Mouse (Mus musculus) liver, adult 2 months (tissue): ENCODE measurements around the gene S1pr2. TPM values are rescaled to one million over a fixed set of nuclear protein-coding genes. Genes with fewer than 3 reads are reported as not detected.
A peak's percentile ranks its signal among the peaks of the same experiment; 100 is the strongest.
"Not testable (repeated sequence)": the region's sequence is repeated elsewhere in the genome, so short reads cannot be mapped to it uniquely, and the experiment has no call there.

Experiments
- DNase-seq: peaks from one replicate; pipeline ENCODE4 v3.0.0-alpha.2; 2011; ENCODE audit warnings: low read depth, low spot score; ENCODE audit errors: extremely low read depth
- H3K27ac ChIP-seq: fragments of 200-500 bp; replicated peaks from 2 replicates; pipeline ENCODE4 v1.5.1; 2012; ENCODE audit warnings: low read depth, mild to moderate bottlenecking, control low read depth, inconsistent platforms, low read length; ENCODE audit not compliant: insufficient read depth
- H3K27me3 ChIP-seq: fragments of 200-500 bp; 2 replicates; pipeline ENCODE4 v1.6.1; 2012; ENCODE audit warnings: mild to moderate bottlenecking, moderate library complexity, low read length, inconsistent platforms; ENCODE audit not compliant: control insufficient read depth, insufficient read depth
- H3K36me3 ChIP-seq: fragments of 200-500 bp; 2 replicates; pipeline ENCODE4 v1.6.1; 2012; ENCODE audit warnings: low read length, inconsistent platforms; ENCODE audit not compliant: control insufficient read depth, insufficient read depth
- H3K4me1 ChIP-seq: fragments of 200-500 bp; 2 replicates; pipeline ENCODE4 v1.6.1; 2011; ENCODE audit warnings: low read length; ENCODE audit not compliant: control insufficient read depth, insufficient read depth
- H3K4me3 ChIP-seq: fragments of 200-500 bp; 2 replicates; pipeline ENCODE4 v1.5.1; 2011; ENCODE audit warnings: low read depth, mild to moderate bottlenecking, control low read depth, low read length, moderate library complexity; ENCODE audit not compliant: insufficient read depth
- H3K79me2 ChIP-seq: fragments of 200-500 bp; 2 replicates; pipeline ENCODE4 v1.6.1; 2012; ENCODE audit warnings: inconsistent platforms, mild to moderate bottlenecking, low read length, moderate library complexity; ENCODE audit not compliant: control insufficient read depth, insufficient read depth
- H3K9ac ChIP-seq: fragments of 200-500 bp; 2 replicates; pipeline ENCODE4 v1.6.1; 2012; ENCODE audit warnings: low read depth, mild to moderate bottlenecking, control low read depth, inconsistent platforms, low read length
- CTCF ChIP-seq: fragments of 200-500 bp; IDR thresholded peaks from 2 replicates; pipeline ENCODE4 v1.5.1; 2011; ENCODE audit warnings: low read depth, low read length, control low read depth
- POLR2A ChIP-seq: fragments of 200-500 bp; IDR thresholded peaks from 2 replicates; pipeline ENCODE4 v1.6.1; 2011; ENCODE audit warnings: low read length, control low read depth; ENCODE audit not compliant: insufficient read depth; ENCODE audit errors: extremely low read depth
- WGBS: fragments of 180-500 bp; shearing (Covaris S2); methylation state at CpG from one replicate; pipeline ENCODE4 v1.1.7; 2018; 5-methylcytosine and 5-hydroxymethylcytosine counted together
- polyA plus RNA-seq: library from polyadenylated mRNA; depleted of rRNA; stranded (reverse); fragments of >200 nt; gene quantifications from 2 replicates; pipeline ENCODE4 v1.2.3, GENCODE M21; 2012
- total RNA-seq: library from RNA; depleted of rRNA; stranded (reverse); fragments of >200 nt; gene quantifications from 2 replicates; pipeline ENCODE4 v1.2.3, GENCODE M21; 2014

Gene S1pr2
- total and polyA plus RNA-seq, 2 experiments, result 1.2 to 3.9 TPM

DNA sequence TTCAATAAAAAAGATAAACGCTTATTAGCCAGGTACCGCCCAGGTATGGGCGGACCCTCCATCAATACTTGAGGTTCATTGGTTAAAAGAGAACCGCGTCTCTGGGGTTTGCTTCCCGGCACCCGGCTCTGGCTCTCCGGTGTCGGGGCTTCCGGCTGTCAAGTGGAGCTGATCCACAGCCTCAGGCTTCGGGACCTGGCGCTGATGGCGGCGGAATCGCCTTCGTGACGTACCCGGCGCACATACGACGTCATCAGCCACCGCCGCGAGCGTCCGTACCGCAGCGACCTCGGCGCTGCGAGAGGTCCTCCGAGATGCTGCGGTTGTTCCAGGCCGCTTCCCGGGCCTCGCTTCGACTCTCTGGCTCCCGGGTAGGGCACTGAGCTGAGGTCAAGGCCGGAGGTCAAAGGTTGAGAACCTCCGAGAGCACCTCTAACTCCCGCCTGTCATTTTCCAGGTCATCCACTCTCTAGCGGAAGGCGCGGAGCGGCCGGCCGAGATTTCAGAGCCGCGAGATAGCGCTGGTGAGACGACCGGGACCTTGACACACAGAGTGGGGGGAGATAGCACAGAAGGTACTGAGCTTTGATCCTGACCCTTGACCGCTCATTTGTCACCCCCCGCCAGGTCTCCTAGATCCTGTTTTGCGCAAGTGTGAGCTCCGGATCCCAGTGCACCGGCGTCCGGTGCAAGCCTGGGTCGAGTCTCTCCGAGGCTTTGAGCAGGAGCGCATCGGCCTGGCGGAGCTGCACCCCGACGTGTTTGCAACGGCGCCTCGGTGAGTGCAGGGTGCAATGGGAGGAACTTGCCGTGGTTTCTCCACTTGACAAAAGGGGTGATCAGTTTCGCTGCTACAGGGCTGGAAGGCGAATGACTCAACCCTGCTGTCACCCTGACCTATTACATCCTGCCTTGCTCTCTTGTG is 26.3 kb upstream of the S1pr2 start, which contains the start of gene Mrpl4:
Gene Mrpl4 (plus strand): TSS at position 112 of the 925 bp plus-strand sequence.
- DNase-seq, result peak; percentile 90
- Histone ChIP-seq H3K27ac (peak within 1 kb of the TSS; percentile 69), H3K9ac (peak within 1 kb of the TSS; percentile 61), H3K4me3 (peak within 1 kb of the TSS; percentile 69), H3K36me3 (peaks cover 16% of the 10 kb centered on the region; the same call in 1 of the 2 replicates), H3K79me2 (no peaks in the 10 kb centered on the region), H3K4me1 (no peaks in the 10 kb centered on the region; the same call in 1 of the 2 replicates), H3K27me3 (no peaks in the 10 kb centered on the region)
- WGBS, result under 1% methylated on average over 72 of the region's 72 CpGs
- 0 out of 2 replicates have a peak, but pooled peaks have one; percentile 34 for TF ChIP-seq POLR2A
- no peak for TF ChIP-seq CTCF

DNA sequence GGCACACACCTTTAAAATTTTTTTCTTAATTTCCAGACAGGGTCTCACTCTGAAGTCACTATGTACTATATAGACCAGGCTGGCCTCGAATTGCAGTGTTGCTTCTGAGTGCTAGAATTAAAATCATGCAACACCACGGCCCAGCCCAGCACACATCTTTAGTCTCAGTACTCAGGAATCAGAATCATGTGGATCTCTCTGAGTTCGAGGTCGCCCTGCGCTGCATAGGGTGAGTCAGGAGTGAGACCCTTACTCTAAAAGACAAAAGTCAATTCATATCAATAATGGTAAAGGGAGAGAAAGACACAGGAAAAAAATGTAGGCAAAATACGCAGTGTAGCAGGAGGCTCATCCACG is 25.7 kb upstream of the S1pr2 start:
- DNase-seq, result no peak
- no peaks in the 10 kb centered on the region for H3K79me2 ChIP-seq
- H3K4me1 ChIP-seq, result no peaks in the 10 kb centered on the region; the same call in 1 of the 2 replicates
- TF ChIP-seq CTCF, result no peak
- TF ChIP-seq POLR2A, result no peak
- peaks cover 12% of the 10 kb centered on the region; the same call in 1 of the 2 replicates for H3K36me3 ChIP-seq
- no peaks in the 10 kb centered on the region for H3K27me3 ChIP-seq
- WGBS, result 14% methylated on average over 7 of the region's 7 CpGs
- H3K27ac ChIP-seq, result no peak overlapping the region; the same call in 1 of the 2 replicates
- no peak overlapping the region for H3K9ac ChIP-seq
- H3K4me3 ChIP-seq, result peak overlapping the region; percentile 69; the same call in 1 of the 2 replicates

DNA sequence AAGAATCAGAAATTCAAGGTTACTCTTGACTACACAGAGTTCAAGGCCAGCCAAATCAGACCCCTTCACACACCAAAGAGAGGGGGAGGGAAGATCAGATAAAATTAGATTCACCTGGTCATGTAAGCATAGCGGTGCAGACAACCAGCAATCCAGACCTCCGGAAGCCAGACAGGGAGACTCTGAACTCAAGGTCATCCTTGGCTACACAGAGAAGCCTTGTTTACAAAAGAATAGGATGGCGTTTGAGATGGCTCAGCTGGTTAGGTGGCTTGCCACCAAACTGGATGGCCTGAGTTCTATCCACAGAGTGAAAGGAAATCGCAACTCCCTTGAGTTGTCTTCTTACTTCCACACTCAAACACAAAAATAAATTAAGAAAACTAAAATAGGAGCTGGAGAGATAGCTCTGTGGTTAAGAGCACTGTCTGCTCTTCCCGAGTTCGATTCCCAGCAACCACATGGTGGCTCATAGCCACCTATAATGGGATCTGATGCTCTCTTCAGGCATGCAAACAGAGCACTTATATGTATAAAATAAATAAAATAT is 25.1 kb upstream of the S1pr2 start:
- Histone ChIP-seq H3K9ac (no peak overlapping the region), H3K36me3 (peaks cover 10% of the 10 kb centered on the region; the same call in 1 of the 2 replicates), H3K79me2 (no peaks in the 10 kb centered on the region), H3K27ac (no peak overlapping the region), H3K4me3 (no peak overlapping the region), H3K27me3 (no peaks in the 10 kb centered on the region), H3K4me1 (no peaks in the 10 kb centered on the region; the same call in 1 of the 2 replicates)
- no peak for TF ChIP-seq CTCF
- TF ChIP-seq POLR2A, result no peak
- DNase-seq, result peak; percentile 53
- 37% methylated on average over 6 of the region's 6 CpGs for WGBS

DNA sequence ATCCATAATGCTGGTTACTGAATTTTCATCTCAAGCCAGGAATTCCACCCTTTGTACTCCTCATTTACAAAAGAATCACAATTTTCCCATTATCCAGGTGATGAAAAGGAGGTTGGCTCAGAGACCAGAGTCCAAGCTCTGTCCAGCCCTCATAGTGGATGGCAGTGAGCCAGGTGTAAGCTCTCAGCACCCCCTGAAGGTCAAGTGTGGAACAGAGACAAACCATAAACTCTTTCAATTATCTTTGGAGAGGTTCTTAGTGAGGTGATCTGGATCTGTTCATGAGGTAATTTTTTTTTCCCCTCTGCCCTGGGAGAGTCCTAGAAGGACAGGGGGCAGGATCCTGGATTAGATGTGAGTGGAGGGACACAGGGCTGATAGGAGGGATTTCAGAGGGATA is 24.2 kb upstream of the S1pr2 start:
- DNase-seq, result peak; percentile 48
- H3K27ac ChIP-seq, result no peak overlapping the region

DNA sequence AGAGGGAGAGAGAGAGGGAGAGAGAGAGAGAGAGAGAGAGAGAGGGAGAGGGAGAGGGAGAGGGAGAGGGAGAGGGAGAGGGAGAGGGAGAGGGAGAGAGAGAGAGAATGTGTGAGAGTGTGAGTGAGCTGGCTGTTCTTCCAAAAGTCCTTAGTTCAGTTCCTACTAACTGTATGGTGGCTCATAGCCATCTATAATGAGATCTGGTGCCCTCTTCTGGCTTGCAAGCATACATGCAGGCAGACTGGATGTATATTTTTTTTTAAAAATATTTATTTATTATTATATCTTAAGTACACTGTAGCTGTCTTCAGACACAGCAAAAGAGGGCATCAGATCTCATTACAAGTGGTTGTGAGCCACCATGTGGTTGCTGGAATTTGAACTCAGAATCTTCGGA is 21.8 kb upstream of the S1pr2 start:
- H3K27ac ChIP-seq, result not testable (repeated sequence)

More for the DNA sequence above, 24.2 kb upstream of the S1pr2 start:
- TF ChIP-seq CTCF, result peak; percentile 35; the same call in 1 of the 2 replicates
- no peak for TF ChIP-seq POLR2A
- H3K79me2 ChIP-seq, result no peaks in the 10 kb centered on the region
- peaks cover 9% of the 10 kb centered on the region; the same call in 1 of the 2 replicates for H3K36me3 ChIP-seq
- H3K9ac ChIP-seq, result no peak overlapping the region
- H3K4me3 ChIP-seq, result no peak overlapping the region
- no peaks in the 10 kb centered on the region; the same call in 1 of the 2 replicates for H3K4me1 ChIP-seq
- H3K27me3 ChIP-seq, result no peaks in the 10 kb centered on the region

DNA sequence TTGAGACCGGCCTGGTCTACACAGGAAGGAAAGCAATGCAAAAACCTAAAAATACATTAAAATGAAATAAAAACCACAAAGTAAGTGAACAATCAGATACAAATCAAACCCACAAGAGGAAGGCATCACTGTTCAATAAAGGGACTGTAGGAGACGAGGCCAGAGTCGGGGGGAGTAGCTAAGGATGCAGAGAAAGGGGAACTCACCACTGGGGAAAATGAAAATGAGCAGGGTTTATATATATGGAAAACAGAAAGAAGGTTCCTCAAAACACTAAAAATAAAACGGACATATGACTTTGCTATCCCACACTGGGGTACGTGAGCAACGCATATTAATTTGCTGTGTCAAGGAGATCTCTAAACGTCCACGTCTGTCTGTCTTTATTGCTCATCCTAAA is 20.5 kb upstream of the S1pr2 start:
- no peaks in the 10 kb centered on the region for H3K79me2 ChIP-seq
- no peaks in the 10 kb centered on the region for H3K36me3 ChIP-seq
- no peaks in the 10 kb centered on the region for H3K4me1 ChIP-seq
- DNase-seq, result no peak
- no peak overlapping the region for H3K27ac ChIP-seq
- TF ChIP-seq POLR2A (no peak), CTCF (no peak)
- H3K9ac ChIP-seq, result no peak overlapping the region
- 93% methylated on average over 8 of the region's 8 CpGs for WGBS
- no peak overlapping the region for H3K4me3 ChIP-seq
- H3K27me3 ChIP-seq, result no peaks in the 10 kb centered on the region

More for the DNA sequence above, 21.8 kb upstream of the S1pr2 start:
- not testable (repeated sequence) for H3K4me3 ChIP-seq, H3K36me3 ChIP-seq, H3K9ac ChIP-seq, H3K4me1 ChIP-seq, DNase-seq, H3K27me3 ChIP-seq, H3K79me2 ChIP-seq
- WGBS, result 65% methylated on average over 1 of the region's 1 CpGs
